Mouse (Mus musculus): ENCODE data around the gene Scgb1a1. TPM values are rescaled to one million over a fixed set of nuclear protein-coding genes. Genes with fewer than 3 reads are reported as not detected.
"Not testable (repeated sequence)": the region's sequence is repeated elsewhere in the genome, so short reads cannot be mapped to it uniquely, and the experiment has no call there.

Scgb1a1 gene
- polyA plus RNA-seq, 1 experiment from 2014 or later = not detected

DNA sequence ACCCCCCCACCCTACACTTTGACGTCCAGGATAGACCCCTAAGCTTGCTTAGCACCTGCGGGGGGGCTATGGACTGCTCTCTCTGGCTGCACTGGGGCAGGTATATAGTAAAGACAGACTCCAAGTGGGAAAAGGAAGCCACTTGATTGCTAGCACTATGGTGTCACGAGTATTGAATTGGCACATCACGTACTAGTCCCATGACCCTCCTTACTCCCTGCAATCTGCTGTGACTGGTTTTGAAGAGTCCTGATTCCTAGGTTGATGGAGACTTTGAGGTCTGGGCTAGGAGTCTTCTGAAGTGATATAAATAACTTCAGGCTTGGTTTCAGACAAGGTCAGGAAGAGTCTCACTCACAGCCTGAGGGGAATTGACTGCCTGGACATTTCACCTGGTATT, 2.4 kb upstream of the Scgb1a1 start:
- Histone ChIP-seq H3K4me1 (ENCODE audit: control insufficient read depth, insufficient read depth, low read length) (no peaks in the 10 kb centered on the region), H3K36me3 (ENCODE audit: control insufficient read depth, insufficient read depth, low read length) (no peaks in the 10 kb centered on the region), H3K9me3 (ENCODE audit: control insufficient read depth, low read length) (no peaks in the 10 kb centered on the region), H3K9ac (ENCODE audit: low read depth, low read length) (no peak overlapping the region), H3K4me3 (ENCODE audit: low read depth, low read length) (no peak overlapping the region), H3K4me2 (ENCODE audit: low read depth, low read length) (no peak overlapping the region), H3K27me3 (replicated peaks; ENCODE audit: control insufficient read depth, insufficient read depth, low read length) (no peaks in the 10 kb centered on the region), H3K27ac (replicated peaks; ENCODE audit: low read depth, low read length) (no peak overlapping the region)
- no peak for ATAC-seq (ENCODE audit: low read depth)
- WGBS = 74% methylated on average over 4 of the region's 4 CpGs
- no peak for DNase-seq (ENCODE audit: low spot score)

DNA sequence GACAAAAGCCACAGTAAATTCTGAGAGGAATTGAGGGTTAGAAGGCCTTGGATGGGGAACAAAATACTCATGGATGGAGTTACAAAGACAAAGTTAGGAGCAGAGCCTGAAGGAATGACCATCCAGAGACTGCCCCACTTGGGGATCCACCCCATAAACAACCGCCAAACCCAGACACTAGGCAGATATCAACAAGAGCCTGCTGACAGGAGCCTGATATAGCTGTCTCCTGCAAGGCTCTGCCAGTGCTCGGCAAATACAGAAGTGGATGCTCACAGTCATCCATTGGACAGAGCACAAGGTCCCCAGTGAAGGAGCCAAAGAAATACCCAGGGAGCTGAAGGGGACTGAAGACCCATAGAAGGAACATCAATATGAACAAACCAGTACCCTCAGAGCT, 3.9 kb downstream of the Scgb1a1 start:
- H3K36me3 ChIP-seq (ENCODE audit: control insufficient read depth, insufficient read depth, low read length); H3K9me3 ChIP-seq (ENCODE audit: control insufficient read depth, low read length); H3K9ac ChIP-seq (ENCODE audit: low read depth, low read length); H3K4me1 ChIP-seq (ENCODE audit: control insufficient read depth, insufficient read depth, low read length); H3K4me2 ChIP-seq (ENCODE audit: low read depth, low read length); H3K27me3 ChIP-seq (replicated peaks; ENCODE audit: control insufficient read depth, insufficient read depth, low read length); H3K4me3 ChIP-seq (ENCODE audit: low read depth, low read length); ATAC-seq (ENCODE audit: low read depth); DNase-seq (ENCODE audit: low spot score); H3K27ac ChIP-seq (replicated peaks; ENCODE audit: low read depth, low read length): not testable (repeated sequence)
- 78% methylated on average over 2 of the region's 2 CpGs for WGBS

DNA sequence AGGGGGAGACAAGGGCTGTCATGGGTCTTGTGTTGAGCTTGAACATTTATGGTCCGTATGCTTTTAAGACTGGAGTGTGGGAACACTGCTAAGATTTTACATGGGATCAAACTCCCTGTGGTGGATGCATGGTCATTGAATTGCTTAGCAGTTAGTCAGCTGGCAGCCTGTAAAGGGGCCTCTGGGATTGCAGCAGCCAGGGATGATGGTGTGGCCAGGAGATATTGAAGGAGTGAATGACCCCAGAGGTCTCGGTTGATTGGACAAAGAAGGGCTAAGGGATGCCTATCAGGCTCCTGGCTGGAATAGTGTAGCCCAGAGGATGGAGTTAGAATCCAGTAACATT, 4.8 kb downstream of the Scgb1a1 start:
- no peaks in the 10 kb centered on the region for H3K9me3 ChIP-seq (ENCODE audit: control insufficient read depth, low read length)
- H3K4me3 ChIP-seq (ENCODE audit: low read depth, low read length) = no peak overlapping the region
- H3K4me1 ChIP-seq (ENCODE audit: control insufficient read depth, insufficient read depth, low read length) = 0 out of 2 replicates have a peak, but pooled peaks cover 8% of the 10 kb centered on the region
- no peak overlapping the region for H3K27ac ChIP-seq (replicated peaks; ENCODE audit: low read depth, low read length)
- peak; percentile 27; the same call in 1 of the 2 replicates for ATAC-seq (ENCODE audit: low read depth)
- peak overlapping the region; percentile 38; the same call in 1 of the 2 replicates for H3K9ac ChIP-seq (ENCODE audit: low read depth, low read length)
- peak overlapping the region; percentile 45 for H3K4me2 ChIP-seq (ENCODE audit: low read depth, low read length)
- H3K36me3 ChIP-seq (ENCODE audit: control insufficient read depth, insufficient read depth, low read length) = no peaks in the 10 kb centered on the region
- H3K27me3 ChIP-seq (replicated peaks; ENCODE audit: control insufficient read depth, insufficient read depth, low read length) = no peaks in the 10 kb centered on the region
- 85% methylated on average over 2 of the region's 2 CpGs for WGBS
- DNase-seq (ENCODE audit: low spot score) = no peak

DNA sequence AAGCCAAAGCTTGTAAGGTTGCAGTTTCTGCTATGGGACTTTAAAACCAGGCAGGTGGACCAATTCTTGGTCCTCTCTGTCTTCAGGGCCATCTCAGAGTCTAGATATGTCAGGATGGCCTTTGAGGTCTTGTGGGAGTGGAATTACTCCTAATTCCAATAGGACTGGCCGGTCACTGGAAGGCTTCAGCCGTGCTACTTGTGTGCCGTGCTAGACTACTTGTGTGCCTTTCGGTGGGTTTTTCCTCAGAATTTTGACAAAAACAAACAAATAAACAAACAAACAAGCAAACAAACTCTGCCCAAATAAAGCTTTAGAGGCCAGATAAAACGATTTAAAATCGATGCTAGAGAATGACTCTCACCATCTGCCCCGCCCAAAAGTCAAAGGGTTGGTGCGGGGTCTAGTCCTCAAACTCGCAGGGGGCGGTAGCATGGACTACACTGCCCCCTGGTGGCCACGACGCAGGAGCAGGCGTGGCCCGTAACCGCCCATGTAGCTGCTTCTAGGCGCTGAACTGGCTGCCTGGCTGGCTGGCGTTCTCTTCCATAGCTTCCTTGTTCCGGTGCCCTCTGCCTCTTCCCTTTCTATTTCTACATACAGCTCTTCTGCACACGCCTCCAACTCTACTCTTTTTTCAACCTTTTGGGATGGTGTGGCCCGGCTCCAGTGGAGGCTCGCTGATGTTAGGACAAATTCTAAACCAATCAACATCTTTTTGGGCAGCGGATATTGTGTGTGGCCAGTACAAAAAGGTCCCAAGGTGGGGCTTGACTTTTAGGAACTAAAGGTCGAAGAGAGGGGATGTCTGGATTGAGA, 5.4 kb downstream of the Scgb1a1 start:
- 19% methylated on average over 22 of the region's 23 CpGs for WGBS
- ATAC-seq (ENCODE audit: low read depth) (peak; percentile 96), DNase-seq (ENCODE audit: low spot score) (peak; percentile 89)
- Histone ChIP-seq H3K4me2 (ENCODE audit: low read depth, low read length) (peak overlapping the region; percentile 45), H3K9me3 (ENCODE audit: control insufficient read depth, low read length) (no peaks in the 10 kb centered on the region), H3K4me3 (ENCODE audit: low read depth, low read length) (no peak overlapping the region), H3K27ac (replicated peaks; ENCODE audit: low read depth, low read length) (no peak overlapping the region), H3K9ac (ENCODE audit: low read depth, low read length) (peak overlapping the region; percentile 41; the same call in 1 of the 2 replicates), H3K4me1 (ENCODE audit: control insufficient read depth, insufficient read depth, low read length) (peaks cover 8% of the 10 kb centered on the region; the same call in 1 of the 2 replicates), H3K36me3 (ENCODE audit: control insufficient read depth, insufficient read depth, low read length) (no peaks in the 10 kb centered on the region), H3K27me3 (replicated peaks; ENCODE audit: control insufficient read depth, insufficient read depth, low read length) (no peaks in the 10 kb centered on the region)

DNA sequence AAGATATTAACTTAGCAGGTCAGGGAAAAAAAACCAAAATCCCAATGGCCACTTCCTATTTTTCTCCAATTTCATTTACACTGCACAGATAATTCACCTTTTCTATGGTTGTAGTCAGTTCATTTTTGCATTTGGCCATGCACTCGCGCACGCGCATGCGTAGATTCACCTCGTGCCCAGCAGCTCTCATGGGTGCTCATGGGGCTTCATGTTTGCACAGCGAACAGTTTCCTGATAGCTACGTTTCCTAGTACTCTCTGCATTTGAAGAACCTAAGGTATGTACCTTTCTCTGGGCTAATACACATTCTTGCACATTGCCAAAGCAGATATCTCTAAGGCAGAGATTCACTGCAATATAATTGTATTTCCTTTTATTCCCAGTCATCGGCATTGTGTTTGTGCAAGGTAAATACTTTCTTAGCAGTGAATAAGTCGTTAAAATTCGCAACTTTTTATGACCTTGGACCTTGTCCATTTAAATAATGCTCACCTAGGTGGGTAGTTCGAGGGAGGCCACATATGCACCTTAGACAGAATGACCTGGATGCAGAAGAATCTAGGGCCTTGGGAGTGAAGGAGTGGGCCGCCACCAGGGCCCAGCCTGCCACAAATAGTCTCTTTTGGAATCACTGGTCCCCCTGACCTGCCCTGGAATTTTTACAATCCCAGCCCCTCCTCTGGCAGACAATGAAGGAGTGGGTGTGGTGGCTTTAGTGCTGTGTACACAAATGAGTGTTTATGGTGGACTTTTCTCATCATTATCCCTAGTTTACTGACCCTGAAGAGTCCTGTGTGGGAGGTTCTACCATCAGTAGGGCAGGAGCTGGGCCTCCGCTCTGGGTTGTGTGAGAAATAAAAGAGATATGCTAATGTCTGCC, 6.2 kb downstream of the Scgb1a1 start:
- H3K27ac ChIP-seq (replicated peaks; ENCODE audit: low read depth, low read length) = no peak overlapping the region
- whole genome bisulfite sequencing = 90% methylated on average over 14 of the region's 14 CpGs
- ATAC-seq (ENCODE audit: low read depth) = no peak; the same call in 1 of the 2 replicates
- peak overlapping the region; percentile 45; the same call in 1 of the 2 replicates for H3K4me2 ChIP-seq (ENCODE audit: low read depth, low read length)
- no peaks in the 10 kb centered on the region for H3K27me3 ChIP-seq (replicated peaks; ENCODE audit: control insufficient read depth, insufficient read depth, low read length)
- no peak overlapping the region for H3K4me3 ChIP-seq (ENCODE audit: low read depth, low read length)
- H3K36me3 ChIP-seq (ENCODE audit: control insufficient read depth, insufficient read depth, low read length) = no peaks in the 10 kb centered on the region
- 0 out of 2 replicates have a peak overlapping the region, but pooled peaks have one; percentile 41 for H3K9ac ChIP-seq (ENCODE audit: low read depth, low read length)
- H3K4me1 ChIP-seq (ENCODE audit: control insufficient read depth, insufficient read depth, low read length) = peaks cover 8% of the 10 kb centered on the region; the same call in 1 of the 2 replicates
- no peaks in the 10 kb centered on the region for H3K9me3 ChIP-seq (ENCODE audit: control insufficient read depth, low read length)
- DNase-seq (ENCODE audit: low spot score) = no peak

DNA sequence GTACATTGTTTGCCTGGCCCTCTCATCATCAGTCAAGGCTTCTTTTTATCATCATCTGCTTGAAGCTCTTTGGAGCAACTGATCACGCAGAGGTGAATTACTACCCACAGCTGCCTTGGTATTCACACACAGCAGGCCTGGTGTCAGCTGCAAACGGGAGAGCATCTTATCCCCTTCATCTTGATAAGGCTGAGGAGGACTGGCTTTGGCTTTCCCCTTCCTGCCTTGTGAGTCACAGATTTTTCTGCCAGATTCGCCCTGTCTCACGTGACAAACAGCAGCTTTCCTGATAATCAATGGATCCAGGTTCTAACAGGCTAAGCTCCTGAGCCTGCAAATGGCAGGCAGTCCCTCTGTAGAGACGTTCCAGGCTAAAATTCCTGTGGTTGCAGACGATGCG, 7.8 kb downstream of the Scgb1a1 start:
- ATAC-seq (ENCODE audit: low read depth) (no peak), DNase-seq (ENCODE audit: low spot score) (no peak)
- WGBS = 16% methylated on average over 7 of the region's 7 CpGs
- H3K36me3 ChIP-seq (ENCODE audit: control insufficient read depth, insufficient read depth, low read length) = no peaks in the 10 kb centered on the region
- no peak overlapping the region for H3K4me3 ChIP-seq (ENCODE audit: low read depth, low read length)
- no peaks in the 10 kb centered on the region for H3K27me3 ChIP-seq (replicated peaks; ENCODE audit: control insufficient read depth, insufficient read depth, low read length)
- no peak overlapping the region for H3K27ac ChIP-seq (replicated peaks; ENCODE audit: low read depth, low read length)
- H3K4me1 ChIP-seq (ENCODE audit: control insufficient read depth, insufficient read depth, low read length) = peaks cover 8% of the 10 kb centered on the region; the same call in 1 of the 2 replicates
- H3K9me3 ChIP-seq (ENCODE audit: control insufficient read depth, low read length) = no peaks in the 10 kb centered on the region
- peak overlapping the region; percentile 40; the same call in 1 of the 2 replicates for H3K9ac ChIP-seq (ENCODE audit: low read depth, low read length)
- no peak overlapping the region for H3K4me2 ChIP-seq (ENCODE audit: low read depth, low read length)

DNA sequence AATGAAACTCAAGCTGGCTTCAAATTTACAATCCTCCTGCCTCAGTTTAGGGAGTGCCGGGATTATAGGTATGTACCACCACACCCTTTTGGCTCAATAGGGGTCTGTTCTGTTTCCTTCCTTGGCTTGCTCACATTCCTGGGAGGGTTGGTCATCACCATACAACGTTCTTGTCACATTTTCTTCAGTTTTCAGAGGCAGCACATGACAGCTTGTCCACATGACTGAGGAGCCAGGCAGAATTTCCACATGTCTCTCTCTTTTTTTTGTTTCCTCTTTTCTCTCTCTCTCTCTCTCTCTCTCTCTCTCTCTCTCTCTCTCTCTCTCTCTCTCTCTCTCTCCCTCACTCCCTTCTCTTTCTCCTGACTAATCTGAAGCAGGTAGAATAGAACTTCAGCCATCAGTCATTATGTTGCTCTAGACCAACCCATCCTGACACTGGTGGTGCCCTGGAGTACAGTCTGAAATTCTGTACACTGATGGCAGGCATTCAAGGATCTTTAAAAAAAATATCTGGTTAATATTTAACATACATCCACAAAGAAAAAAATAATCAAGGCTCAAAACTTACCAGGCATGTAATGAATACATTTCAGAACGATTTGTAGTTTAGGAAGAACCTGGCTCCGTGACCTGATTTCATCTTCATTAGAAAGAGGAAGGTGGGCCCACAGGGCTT, 10.6 kb downstream of the Scgb1a1 start:
- H3K27me3 ChIP-seq (replicated peaks; ENCODE audit: control insufficient read depth, insufficient read depth, low read length) = no peaks in the 10 kb centered on the region
- no peaks in the 10 kb centered on the region for H3K36me3 ChIP-seq (ENCODE audit: control insufficient read depth, insufficient read depth, low read length)
- H3K9me3 ChIP-seq (ENCODE audit: control insufficient read depth, low read length) = no peaks in the 10 kb centered on the region
- no peak overlapping the region for H3K27ac ChIP-seq (replicated peaks; ENCODE audit: low read depth, low read length)
- no peak for DNase-seq (ENCODE audit: low spot score)
- peaks cover 7% of the 10 kb centered on the region for H3K4me1 ChIP-seq (ENCODE audit: control insufficient read depth, insufficient read depth, low read length)
- ATAC-seq (ENCODE audit: low read depth) = no peak
- H3K9ac ChIP-seq (ENCODE audit: low read depth, low read length) = no peak overlapping the region
- H3K4me2 ChIP-seq (ENCODE audit: low read depth, low read length) = no peak overlapping the region
- 54% methylated on average over 4 of the region's 4 CpGs for WGBS
- no peak overlapping the region for H3K4me3 ChIP-seq (ENCODE audit: low read depth, low read length)

DNA sequence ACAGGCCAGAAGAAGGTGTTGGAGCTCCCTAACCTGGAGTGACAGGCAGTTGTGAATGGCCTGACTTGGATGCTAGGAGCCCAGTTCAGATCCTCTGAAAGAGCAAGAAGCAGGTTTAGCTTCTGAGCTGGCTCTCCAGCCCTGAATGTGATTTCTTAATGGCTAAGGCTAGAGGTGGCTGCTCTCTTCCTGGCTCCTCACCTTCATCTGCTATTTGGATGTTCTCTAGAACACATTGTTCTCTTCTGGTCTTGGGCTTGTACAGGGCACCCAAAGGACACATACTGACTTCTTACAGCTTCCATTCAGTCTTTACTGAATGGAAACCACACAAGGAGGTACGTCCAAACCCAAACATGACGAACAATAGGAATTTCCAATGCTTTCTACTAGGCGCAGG, 11.7 kb downstream of the Scgb1a1 start:
- Histone ChIP-seq H3K4me3 (ENCODE audit: low read depth, low read length) (no peak overlapping the region), H3K27me3 (replicated peaks; ENCODE audit: control insufficient read depth, insufficient read depth, low read length) (no peaks in the 10 kb centered on the region), H3K9ac (ENCODE audit: low read depth, low read length) (no peak overlapping the region), H3K4me1 (ENCODE audit: control insufficient read depth, insufficient read depth, low read length) (peaks cover 16% of the 10 kb centered on the region), H3K36me3 (ENCODE audit: control insufficient read depth, insufficient read depth, low read length) (no peaks in the 10 kb centered on the region), H3K9me3 (ENCODE audit: control insufficient read depth, low read length) (no peaks in the 10 kb centered on the region), H3K4me2 (ENCODE audit: low read depth, low read length) (no peak overlapping the region), H3K27ac (replicated peaks; ENCODE audit: low read depth, low read length) (no peak overlapping the region)
- ATAC-seq (ENCODE audit: low read depth) (no peak), DNase-seq (ENCODE audit: low spot score) (no peak)
- 88% methylated on average over 3 of the region's 3 CpGs for whole genome bisulfite sequencing
